Mouse (Mus musculus): ENCODE data around the gene Col6a4.

DNA sequence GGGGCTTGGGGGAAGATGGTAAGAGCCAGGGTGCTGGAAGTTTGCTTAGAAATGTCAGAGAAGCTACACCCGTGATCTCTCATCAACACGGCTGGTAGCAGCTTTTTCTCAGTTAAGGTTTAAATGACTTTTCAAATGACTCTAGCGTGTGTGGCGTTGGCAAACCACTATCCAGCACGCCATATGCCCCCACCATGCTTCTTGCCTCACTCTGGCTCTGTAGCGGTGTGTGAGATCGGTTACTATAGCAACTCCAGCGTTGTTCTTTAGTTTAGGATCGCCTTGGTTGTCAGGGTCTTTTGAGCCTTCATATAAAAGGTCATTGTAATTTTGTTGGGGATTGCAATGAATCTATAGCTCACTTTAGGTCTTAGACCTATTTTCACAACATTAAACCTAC is 22.5 kb upstream of the Col6a4 start:
- no peak for TF ChIP-seq EP300 (IDR thresholded peaks at IDR 0.05)
- TF ChIP-seq CTCF (IDR thresholded peaks at IDR 0.05): no peak

All from lung, postnatal 0 days (tissue).